Mouse (Mus musculus) cortical plate, adult 2 months (tissue): ENCODE results near the gene Haspin.

ENCODE experiments used
- CTCF ChIP-seq: fragments of 200-500 bp; IDR thresholded peaks from 2 replicates; pipeline ENCODE4 v1.5.1; 2011; ENCODE audit warnings: mild to moderate bottlenecking, control low read depth, low read length; ENCODE audit not compliant: insufficient read depth; ENCODE audit errors: extremely low read depth
- POLR2A ChIP-seq: fragments of 200-500 bp; IDR thresholded peaks from 2 replicates; pipeline ENCODE4 v1.6.1; 2011; ENCODE audit warnings: mild to moderate bottlenecking, low read length, control low read depth; ENCODE audit not compliant: insufficient read depth; ENCODE audit errors: extremely low read depth

- TF ChIP-seq POLR2A (no peak), CTCF (no peak)
These were observed 32.8 kb downstream of the Haspin start for GRCm38 (mm10) chr11:73105246-73105645.
